Mouse (Mus musculus) adipocyte (in vitro differentiated cells): Measurements from ENCODE around the gene Mn1.

Experiments
- DNase-seq: peaks from one replicate; pipeline ENCODE4 v3.0.0-alpha.2; 2016; ENCODE audit warnings: low spot score

The Mn1 gene

DNA sequence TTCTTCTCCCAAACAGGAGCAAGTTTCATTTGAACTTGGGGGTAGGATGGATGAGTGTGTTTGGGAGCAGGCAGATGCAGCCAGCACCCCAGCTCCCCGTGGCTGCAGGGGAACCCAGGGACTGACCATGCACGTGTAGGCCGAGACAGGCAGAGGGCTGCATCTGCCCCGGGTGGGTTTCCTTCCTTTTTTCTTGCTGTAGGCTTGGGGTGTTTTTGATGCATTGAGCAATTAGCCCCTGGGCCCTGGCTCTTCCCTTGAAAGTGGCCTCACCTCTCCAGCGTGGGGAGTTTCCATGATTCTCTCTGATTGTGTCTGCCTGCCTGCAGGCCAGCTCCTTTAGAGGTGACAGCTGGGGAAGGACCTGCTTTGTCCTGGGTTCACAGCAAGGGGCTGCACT is 15.7 kb downstream of the Mn1 start:
- DNase-seq: no peak

DNA sequence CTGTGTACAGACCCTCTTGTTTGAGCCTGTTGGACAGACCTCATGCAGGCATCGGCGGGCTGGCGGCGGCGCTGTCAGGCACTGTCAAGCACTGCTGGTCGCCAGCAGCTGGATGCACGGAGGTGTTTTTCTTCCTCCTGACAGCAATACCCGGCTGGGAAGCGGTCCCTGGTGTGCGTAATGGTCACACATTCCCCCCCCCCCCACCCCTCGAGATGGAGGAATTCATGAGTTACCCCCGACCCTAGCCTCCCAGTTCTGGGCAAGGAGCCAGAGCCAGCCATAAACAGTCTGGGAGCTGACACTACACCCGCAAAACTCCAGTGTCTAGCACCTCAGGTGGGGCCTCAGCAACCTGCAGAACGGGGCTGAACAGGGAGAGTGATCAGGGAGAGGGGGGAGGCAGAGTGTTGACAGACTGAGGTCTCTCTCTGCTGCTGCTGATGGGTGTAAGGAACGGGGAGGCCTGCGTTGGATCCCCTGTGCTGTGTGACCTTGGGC is 17.2 kb downstream of the Mn1 start:
- no peak for DNase-seq

DNA sequence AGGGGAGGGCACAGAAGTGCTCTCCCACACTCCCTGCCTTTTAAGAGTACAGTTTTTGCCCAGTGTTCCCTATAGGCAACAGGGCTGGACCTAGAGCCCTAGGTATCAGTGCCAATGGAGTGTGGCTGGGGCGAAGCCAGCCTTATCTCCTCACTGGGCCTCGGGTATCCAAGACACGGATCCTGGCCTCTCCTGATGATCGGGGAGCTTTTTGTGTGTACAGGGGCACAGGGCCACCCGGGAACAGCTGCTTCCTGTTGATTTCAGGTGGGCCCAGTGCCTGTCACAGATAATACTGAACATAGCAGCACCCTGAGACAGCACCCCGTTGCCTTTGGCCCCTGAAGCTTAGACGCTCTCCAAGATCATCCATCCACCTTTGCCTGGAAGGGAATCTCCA is 19.1 kb downstream of the Mn1 start:
- no peak for DNase-seq

DNA sequence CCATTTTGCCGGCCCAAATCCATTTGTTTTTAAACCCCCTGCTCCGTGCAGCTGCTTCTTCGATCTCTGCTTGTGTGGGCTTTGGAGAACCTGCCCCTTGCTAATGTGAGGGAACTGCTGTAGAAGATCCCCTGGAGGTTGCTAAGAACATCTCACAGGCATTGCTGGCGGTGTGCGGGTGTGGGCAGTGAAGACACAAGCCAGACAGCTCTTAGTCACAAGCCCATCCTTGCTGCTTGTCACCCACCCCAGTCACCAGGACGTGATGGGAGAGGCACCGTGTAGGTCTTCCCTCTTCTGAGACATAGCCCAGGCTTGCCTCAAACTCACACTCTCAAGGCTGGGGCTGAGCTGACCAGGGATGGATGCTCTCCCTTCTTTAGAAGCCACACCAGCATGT is 20.0 kb downstream of the Mn1 start:
- no peak for DNase-seq

DNA sequence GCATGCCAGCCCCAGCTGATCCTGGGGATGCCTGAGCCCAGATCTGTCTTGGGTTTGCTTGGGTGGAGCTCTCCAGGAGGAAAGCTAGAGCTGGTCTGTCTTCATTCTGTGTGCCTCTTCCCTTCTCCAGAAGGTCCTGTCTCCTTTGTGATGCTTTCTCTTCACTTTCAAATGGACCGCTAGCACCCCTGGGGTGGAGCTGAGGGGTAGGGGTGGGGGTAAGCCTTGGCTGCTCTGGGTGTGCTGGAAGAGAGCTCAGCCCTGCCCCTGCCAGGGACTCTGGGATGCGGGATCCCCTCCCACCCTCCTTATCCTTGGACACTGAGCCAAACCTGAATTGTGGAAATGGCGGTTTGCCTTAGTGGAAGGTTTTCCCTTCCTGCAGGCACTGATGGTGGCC is 21.2 kb downstream of the Mn1 start:
- no peak for DNase-seq

DNA sequence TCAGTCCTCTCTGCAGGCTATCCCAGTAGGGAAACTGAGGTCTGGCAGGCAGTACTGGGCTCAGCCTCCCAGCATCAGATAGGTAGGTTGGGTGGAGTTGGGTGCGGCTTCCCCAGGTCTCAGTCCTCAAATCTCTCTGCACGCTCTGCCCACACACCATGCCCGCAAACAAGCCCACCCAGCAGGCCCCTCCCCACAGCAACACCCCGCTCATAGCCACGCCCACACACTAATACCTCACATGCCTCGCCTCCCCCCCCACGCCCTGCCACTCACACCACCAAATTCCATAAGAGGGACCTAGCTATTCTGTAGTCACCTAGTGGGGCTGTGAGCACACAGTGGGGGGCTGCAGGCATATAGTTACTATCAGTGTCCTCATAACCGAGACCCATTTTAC is 21.7 kb downstream of the Mn1 start:
- no peak for DNase-seq

DNA sequence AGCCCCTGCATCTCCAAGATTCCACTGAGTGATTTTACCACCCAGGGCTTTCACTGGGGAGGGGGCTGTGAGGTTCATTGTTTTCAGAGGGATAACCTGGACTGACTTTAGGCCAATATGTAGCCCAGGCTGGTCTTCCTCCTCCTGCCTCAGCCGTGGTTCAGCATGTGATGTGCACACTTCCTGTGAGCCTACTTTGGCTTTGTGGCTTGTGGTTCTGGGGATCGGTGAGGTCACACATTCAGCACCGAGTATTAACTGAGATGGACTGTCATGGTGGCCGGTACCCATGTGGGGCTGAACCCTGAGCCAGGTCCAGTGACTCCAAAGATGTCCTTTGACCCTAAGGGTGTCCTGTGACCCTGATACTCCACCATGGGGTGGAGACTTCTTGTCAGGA is 23.1 kb downstream of the Mn1 start:
- no peak for DNase-seq

DNA sequence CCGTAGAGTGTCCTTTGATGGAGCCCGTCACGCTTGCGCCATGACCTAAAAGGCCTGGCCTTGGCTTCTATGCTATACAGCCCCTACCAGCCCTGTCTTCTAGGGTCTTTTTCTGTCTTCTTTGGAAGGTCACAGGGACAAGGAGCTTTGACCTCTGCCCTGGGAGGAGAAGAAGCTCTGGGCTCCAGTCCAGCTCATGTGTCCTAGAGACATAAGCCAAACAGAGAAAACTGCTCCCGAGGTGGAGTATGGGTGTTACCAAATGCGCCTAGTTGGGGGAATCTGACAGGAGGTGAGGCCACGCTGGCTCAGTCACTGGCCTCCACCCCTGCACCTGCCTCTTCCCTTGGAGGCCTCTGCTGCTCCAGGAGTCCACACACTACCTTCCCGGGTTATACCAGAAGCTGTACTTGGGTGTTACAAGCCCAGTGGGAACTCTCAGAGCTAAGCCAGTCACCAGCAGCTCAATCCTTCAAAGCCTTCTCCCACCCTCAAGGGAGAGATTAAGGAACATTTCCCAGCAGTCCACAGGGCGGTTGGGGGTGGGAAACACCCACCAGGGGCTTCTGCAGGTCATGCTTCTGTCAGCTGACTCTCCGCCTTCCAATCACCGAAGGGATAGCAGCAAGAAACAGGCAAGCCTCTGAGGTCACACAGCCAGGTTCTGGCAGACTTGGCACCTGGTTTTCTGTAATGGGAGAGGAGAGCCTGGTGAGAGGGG is 25.1 kb downstream of the Mn1 start:
- peak; percentile 8 for DNase-seq

DNA sequence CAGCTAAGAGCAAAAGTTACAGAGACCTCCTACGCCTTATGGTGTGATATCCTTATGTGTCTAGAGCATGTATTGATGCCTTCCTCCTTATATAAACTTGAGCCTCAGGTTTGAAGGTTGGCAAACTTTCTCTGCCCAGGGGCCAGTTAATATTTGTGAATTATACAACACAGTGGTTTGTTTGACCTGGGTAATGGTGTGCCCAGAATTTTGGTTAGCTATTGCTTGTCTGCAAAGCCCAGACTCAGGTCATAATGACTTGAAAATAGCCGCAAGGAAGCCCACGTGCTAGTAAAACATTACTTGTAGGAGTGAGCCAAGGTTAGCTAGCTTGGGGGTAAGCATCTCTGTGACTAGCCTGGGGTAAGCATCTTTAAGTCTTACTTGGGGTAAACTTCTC is 26.5 kb downstream of the Mn1 start:
- no peak for DNase-seq

DNA sequence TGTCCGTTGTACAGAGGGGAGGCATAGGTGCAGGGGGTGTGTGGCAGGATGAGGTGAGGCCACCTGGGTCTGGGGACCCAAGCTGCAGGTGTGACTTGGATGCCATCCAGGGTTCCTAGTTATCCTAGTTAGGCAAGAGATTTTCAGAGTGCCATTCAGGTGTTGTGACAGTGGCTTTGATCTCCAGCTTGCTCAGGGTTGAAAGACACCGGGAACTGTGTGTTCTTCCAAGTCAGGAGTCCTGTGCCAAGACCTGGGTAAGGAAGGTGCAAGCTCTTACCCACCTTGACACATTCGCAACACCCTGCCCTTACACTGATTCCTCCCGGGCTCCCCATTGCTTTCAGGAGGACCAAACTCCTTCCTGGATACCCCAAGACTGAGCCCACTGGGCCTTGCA is 27.2 kb downstream of the Mn1 start:
- no peak for DNase-seq

DNA sequence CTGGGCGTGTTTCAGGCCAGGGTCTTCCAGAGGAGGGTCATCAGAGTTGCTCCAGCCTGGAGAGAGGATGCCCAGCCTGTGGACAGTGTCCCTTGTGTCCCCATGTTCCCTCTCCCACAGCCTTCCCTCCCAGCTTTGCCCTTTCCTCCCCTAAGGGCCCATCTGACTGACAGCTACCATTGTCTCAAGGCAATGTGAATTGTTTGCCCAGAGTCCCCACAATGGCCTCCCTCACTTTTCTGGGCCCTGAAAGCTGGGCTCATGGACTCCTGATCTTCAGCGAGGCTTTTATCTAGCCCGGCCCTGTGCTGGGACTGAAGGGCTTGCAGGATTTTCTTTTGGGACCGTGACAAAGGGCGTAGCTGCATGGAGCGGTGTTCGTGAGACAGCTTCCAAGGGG is 29.5 kb downstream of the Mn1 start:
- DNase-seq: no peak

DNA sequence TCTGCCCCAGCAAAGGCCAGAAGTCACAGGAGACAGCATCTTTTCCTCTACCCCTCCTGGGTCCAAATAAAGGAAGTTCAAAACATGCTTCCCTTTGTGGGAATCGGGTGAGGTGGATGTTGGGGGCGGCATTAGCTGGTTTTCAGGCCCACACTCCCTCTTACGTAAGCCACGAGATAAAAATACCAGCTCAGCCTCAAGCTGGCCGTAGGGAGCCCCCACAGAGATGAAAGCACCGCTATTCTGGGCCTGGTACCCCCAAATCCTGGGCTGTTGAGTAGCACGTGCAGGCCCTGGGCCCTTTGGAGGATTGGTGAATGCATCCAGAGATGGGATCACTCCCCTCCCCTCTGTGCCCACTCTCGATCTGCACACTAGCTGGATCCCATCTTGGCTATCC is 32.5 kb downstream of the Mn1 start:
- DNase-seq: no peak

DNA sequence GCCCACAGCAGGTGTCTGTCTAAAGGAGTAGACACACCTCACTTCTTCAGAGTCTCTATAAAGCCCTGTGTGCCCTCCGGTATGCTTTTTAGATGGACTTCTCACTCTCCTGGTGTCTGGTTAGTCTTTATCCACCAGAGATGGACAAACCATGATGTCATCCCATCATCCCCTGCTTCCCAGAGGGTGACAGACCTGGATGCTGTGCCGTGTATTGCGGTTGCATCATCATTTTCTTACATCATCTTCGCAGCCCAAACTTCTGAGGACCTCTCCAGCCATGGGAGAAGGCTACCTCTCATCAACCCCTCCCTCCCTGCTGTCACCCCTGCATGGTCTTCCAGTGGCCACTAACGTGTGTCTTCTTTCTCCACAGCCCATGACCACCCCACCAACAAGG is 37.1 kb downstream of the Mn1 start:
- no peak for DNase-seq

DNA sequence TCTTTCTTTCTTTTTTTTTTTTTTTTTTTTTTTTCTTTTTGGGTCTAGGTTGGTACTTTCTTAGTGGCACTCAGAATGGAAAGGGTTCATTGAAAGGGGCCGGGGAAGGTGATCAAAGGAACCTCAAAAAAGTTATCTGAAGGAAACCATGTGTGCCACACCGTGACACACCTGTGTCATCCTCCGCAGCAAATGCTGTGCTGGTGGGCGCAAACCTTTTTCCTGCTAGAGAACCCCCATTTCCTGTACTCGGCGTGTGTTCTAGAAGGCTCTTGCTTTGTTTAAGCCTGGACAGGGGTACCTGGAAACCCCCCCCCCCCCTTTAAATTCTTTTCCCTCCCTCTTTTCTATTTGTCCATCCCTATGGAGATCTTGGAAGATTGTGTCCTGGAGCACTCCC is 37.7 kb downstream of the Mn1 start:
- no peak for DNase-seq

DNA sequence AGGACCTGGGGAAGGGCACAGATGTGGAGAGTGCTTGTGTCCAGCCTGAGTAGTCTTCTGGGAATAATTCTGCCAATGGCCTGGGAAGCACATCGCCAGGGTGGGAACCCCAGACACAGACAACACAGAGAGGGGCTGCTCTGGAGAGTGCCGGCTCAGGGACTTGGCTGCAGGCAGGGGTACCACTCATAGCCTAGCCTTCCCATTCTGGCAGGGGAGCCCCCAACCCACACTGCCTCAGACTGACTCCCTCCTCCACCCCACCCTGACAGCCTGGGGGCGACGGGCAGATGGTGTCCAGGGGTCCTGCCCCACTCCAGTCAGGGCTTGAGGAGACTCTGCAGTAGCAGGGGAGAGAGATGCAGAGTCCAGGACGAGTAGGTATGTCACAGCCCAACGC is 41.5 kb downstream of the Mn1 start:
- DNase-seq: no peak

DNA sequence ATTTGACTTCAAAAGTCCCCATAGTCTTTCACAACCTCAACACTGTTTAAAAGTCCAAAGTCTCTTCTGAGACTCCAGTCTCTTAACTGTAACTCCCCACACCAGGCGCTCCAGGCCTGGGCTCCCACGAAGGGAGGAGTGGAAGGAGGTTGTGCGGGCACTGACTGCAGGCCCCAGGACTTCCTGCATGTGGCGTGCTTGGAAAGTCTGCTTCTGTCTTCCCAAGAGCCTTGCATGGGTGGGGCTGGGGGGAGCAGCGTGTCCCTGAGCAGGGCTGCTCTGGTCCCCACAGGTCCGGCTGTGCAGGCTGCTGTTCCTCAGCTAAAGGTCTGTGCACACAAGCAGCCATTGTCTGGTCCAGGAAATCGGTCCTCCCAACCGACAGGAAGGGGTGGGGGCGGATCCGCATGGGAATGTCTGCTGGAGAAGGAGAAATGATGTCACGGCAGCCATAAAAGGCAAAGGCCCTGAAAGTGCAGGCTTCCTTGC is 48.7 kb downstream of the Mn1 start:
- DNase-seq: no peak

DNA sequence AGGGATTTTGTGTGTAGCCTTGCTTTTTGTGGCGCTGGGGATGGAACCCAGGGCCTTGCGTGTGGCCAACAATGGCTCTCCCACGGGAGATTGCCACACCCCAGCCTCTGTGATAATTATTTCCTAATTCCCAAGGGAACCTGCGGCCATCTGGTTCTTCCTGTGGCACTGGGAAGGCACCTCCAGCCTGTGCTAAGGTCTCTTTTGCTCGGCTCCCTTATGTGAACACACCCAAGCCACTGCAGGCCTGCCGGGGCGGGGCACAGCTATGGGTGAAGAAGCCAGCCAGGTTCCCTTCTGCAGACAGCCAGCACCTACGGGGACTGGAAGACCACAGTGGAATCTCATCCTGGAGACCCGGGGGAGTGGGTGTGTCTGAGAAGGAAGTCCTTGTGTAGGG is 49.3 kb downstream of the Mn1 start:
- DNase-seq: no peak

DNA sequence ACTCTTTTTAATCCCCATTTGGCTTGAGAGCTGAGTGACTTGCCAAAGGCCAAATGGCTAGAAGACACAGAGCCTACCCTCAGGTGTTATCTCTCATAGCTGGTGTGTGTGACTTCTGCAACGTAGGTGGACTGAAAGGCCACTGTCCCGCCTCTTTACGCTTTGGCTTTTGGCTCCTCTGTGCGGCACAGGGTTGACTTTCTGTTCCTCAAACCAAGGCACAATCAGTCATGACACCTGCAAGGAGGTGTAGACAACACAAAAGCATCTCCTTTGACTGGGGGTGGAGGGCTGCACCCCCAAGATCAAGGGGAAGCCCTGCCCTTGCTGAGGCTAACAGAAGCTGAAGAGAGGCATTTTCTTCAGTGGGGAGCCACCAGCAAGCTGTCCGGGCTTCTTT is 50.5 kb downstream of the Mn1 start:
- DNase-seq: no peak

DNA sequence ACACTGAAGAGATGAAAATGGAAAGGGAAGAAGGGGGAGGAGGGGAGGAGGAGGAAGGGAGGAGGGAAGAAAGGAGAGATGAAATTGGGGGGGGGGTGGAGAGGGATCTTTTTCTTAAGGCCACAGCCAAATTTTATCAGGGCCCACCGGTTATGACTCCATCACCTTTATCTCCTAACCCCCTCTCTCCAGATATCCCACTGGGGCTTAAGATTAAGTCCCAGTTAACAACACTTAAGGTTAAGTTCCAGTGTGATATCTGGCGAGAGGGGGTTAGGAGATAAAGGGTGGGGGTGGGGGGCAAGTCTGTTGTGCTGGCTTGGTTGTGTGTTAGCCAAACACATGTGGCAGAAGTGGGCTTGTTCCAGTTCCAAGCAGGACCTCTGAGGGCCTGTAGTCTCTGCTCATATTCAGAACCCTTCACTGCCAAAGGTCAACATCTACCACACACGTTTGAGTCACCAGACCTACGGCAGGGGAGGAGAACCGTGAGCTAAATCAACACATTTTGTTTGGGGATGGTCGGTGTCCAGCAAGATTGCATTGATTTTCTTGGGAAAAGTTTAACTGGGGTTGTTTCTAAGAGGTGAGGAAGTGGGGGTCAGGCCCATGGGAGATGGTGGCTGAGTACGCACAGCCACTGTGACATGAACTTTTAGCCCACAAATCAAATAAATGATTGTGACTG is 52.2 kb downstream of the Mn1 start:
- no peak for DNase-seq

DNA sequence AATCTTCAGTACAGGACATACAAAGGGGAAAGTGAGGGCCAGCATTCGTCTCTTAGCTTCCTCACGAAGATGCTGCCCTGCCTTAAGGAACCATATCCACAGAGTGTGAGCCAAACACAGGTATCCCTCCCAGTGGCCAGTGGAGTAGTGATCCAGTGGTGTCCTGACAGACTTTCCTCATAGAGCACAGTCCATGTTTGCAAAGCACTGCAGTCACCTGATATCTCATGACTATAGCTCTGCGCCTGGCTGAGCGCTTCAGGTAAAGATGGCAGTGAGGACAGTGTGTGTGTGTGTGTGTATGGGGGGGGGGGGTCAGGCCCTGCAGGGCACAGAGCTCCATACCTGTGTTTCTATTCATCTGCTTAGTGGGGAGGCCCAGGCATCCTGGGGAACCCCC is 53.7 kb downstream of the Mn1 start:
- DNase-seq: no peak

DNA sequence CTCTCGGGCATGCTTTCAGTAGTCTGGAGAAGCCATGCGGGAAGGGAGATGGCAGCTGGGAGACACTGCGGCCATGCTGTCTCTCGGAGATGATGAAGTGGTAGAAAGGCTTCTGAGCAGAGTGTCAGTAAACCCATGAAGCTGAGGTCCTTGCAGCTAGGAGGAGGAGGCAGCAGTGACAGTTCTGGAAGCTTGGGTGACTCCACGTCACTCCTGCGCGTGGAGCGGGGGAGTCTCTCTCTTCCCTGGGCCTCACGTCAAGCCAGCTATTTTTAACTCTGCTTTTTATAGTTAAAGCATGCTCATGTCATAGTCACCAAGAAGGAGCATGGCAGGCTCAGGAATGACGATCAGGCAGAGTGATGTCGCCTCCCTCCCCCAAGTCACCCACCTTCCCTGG is 56.3 kb downstream of the Mn1 start:
- DNase-seq: no peak

DNA sequence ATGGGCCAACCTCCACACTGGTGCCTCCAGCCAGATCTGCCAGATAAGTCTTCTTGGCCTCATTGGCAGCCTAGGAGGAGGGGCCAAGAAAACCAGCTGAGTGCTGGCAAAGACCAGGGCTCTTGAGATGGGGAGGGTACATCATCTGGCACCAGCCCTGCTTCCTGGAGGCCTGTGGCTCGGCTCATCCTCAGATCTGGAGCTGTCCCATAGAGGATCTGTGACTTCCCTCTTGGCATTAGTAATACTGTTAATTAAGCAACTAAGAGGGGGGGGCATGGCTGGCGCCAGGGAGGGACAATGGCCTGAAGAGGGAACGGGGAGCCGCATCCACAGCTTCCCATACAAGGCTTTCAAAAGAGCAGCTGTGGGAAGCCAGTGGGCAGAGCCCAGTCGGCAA is 58.6 kb downstream of the Mn1 start:
- no peak for DNase-seq

DNA sequence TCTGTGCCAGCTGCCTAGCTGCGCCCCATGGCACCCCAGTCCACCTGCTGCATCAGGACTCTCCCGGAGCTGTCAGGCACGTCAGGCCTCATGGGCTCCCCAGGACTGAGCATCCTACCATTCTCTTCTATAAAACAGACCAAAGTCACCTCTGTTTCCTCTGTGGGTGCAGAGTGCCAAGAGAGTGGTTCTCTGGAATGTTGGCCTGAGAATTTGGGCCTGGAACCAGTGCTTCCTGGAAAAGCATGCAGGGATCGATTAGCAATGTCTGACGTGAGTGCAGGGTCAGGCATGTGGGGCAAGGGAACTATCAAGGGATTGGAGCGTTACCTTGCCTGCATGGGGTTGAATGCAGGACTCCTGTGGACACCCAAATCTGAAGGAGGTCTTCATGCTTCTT is 59.0 kb downstream of the Mn1 start:
- peak; percentile 21 for DNase-seq

DNA sequence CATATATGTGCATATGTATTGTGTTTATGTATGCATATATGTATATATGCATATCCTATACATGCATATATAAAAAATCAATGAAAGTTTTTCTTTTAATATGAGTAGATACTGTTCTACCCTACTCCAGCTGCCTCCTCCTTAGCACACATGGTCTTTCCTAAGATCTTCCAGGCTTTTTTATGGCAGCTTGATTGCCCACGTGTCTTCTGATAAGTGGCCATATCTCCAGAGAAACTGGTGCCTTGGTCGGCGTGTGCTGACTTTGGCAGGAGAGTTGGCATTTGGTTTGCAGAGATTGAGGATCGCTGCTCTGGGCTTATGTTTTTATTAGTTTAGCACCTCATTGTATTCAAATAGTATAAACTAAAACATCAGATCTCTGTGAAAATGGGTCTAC is 68.7 kb downstream of the Mn1 start:
- DNase-seq: no peak
